Mouse (Mus musculus) adrenal gland, postnatal 36 days (tissue): ENCODE measurements around the gene Fam83d. TPM values are rescaled to one million over a fixed set of nuclear protein-coding genes. Genes with fewer than 3 reads are reported as not detected.
A peak's percentile ranks its signal among the peaks of the same experiment; 100 is the strongest.
"Not testable (repeated sequence)": the region's sequence is repeated elsewhere in the genome, so short reads cannot be mapped to it uniquely, and the experiment has no call there.

Experiments
- DNase-seq, 2 experiments: peaks; one replicate each; pipeline ENCODE4 v3.0.0; 2021; ENCODE audit warnings: mixed read lengths in 1 of 2
- long read RNA-seq, 2 experiments: library from polyadenylated mRNA; stranded (forward); transcript quantifications; one replicate each; pipeline ENCODE4 v2.0.0; 2021; ENCODE audit warnings: borderline sequencing depth in 2 of 2
- total RNA-seq, 2 experiments: library from RNA; stranded (reverse); gene quantifications; 2 replicates each; pipeline ENCODE4 v1.2.3; 2021

Fam83d gene
- 1 to 10 TPM; 1.6 to 1.9 TPM for total RNA-seq
- long read RNA-seq, experiment 1, partial matches to known transcripts: 1 of 1 reads
- long read RNA-seq, experiment 1, other reads (novel, unspliced or antisense): 0 of 1 reads
- long read RNA-seq, experiment 2, partial matches to known transcripts: 0 of 1 reads
- long read RNA-seq, experiment 2, other reads (novel, unspliced or antisense): 0 of 1 reads

GRCm38 (mm10) chr2:158767742-158768339 is at the start of gene Fam83d:
Fam83d (plus strand) TSS chr2:158768093.
- DNase-seq: peak; percentile 96 to 97

GRCm38 (mm10) chr2:158718816-158719549 is 48.9 kb upstream of the Fam83d start:
- no peak for DNase-seq

GRCm38 (mm10) chr2:158720715-158721370 is 47.0 kb upstream of the Fam83d start:
- DNase-seq: no peak

- no peak for DNase-seq
Measured at GRCm38 (mm10) chr2:158721481-158721880, 46.4 kb upstream of the Fam83d start.

GRCm38 (mm10) chr2:158722135-158722534 is 45.8 kb upstream of the Fam83d start:
- DNase-seq: no peak

GRCm38 (mm10) chr2:158722991-158723551 is 44.8 kb upstream of the Fam83d start:
- DNase-seq: peak in 1 of 2 experiments; percentile 32

GRCm38 (mm10) chr2:158723806-158724205 is 44.1 kb upstream of the Fam83d start:
- DNase-seq: no peak

- no peak for DNase-seq
Measured at GRCm38 (mm10) chr2:158726252-158726651, 41.6 kb upstream of the Fam83d start.

GRCm38 (mm10) chr2:158728061-158728815 is 39.7 kb upstream of the Fam83d start:
- peak in 1 of 2 experiments; percentile 37 for DNase-seq

- DNase-seq: no peak
Measured at GRCm38 (mm10) chr2:158730896-158731295, 37.0 kb upstream of the Fam83d start.

GRCm38 (mm10) chr2:158732521-158732920 is 35.4 kb upstream of the Fam83d start:
- DNase-seq: no peak

- DNase-seq: no peak
Measured at GRCm38 (mm10) chr2:158733136-158733535, 34.8 kb upstream of the Fam83d start.

GRCm38 (mm10) chr2:158733914-158734313 is 34.0 kb upstream of the Fam83d start:
- no peak for DNase-seq

- DNase-seq: peak; percentile 54 to 66
Measured at GRCm38 (mm10) chr2:158734500-158735152, 33.3 kb upstream of the Fam83d start.

GRCm38 (mm10) chr2:158735340-158735739 is 32.6 kb upstream of the Fam83d start:
- no peak for DNase-seq

GRCm38 (mm10) chr2:158736247-158736646 is 31.6 kb upstream of the Fam83d start:
- not testable (repeated sequence) for DNase-seq

GRCm38 (mm10) chr2:158738591-158738990 is 29.3 kb upstream of the Fam83d start:
- no peak for DNase-seq

GRCm38 (mm10) chr2:158739113-158739512 is 28.8 kb upstream of the Fam83d start:
- DNase-seq: no peak

GRCm38 (mm10) chr2:158741011-158741501 is 26.8 kb upstream of the Fam83d start:
- DNase-seq: peak; percentile 21 to 44

GRCm38 (mm10) chr2:158742431-158742830 is 25.5 kb upstream of the Fam83d start:
- DNase-seq: no peak
